In the genomic region with DNA sequence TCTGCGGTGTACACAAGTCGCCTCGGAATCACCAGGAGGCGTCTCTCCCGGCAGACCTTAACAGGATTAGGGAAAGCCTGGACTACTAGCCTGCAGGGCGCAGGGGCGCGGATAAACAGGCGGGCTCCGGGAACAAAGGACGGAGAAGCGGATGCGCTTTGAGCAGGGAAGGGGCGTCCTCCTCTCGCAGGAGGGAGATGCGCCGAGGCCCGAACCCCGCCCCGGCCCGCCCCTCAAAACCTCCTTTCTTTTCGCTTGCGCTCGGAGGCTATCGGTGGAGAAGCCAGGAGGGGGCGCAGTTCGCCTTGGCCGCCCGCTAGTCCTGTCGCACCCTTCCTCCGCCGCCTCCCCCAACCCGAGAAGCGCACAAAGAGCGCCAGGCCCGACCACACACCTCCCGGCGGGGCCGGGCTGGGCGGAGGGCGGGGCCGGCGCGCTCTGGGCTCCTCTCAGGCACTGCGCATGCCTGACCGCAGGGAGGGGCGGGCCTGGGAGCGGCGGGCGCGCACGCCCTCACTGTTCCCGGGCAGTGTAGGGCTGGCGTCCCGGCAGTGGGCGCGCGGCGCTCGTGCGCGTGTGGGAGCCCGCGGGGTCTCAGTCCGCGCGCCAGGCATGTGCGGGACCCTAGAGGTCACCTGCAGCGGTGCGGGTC, we compare ENCODE assay signal across 8 mouse cellular contexts. TPM values are rescaled to one million over a fixed set of nuclear protein-coding genes. Genes with fewer than 3 reads are reported as not detected.
DNase-seq lines count a peak whose midpoint lies in the region; ATAC-seq lines count a peak whose summit lies in the region.

No protein-coding gene starts in this region.

- H3K27me3 ChIP-seq in hindbrain, embryonic 13.5 days: no peaks in the 10 kb centered on the region

- peak; percentile 98 for DNase-seq in R1 (ENCODE audit: low read depth, low spot score)
- peak; percentile 99 for DNase-seq in cerebellum, postnatal 14 days
- peak; percentile 96 to 99 for DNase-seq in frontal cortex, postnatal 14 days (ENCODE audit: low spot score in 2 of 2)
- DNase-seq in layer of hippocampus, postnatal 25 days (ENCODE audit: extremely low spot score in 1 of 2, low spot score in 1 of 2): peak; percentile 97
- DNase-seq in lung, postnatal 25 days (ENCODE audit: low spot score): peak; percentile 98
- DNase-seq in retina, adult 2 months (ENCODE audit: low read depth, low spot score): peak; percentile 90
- peak; percentile 99 for DNase-seq in thymus, postnatal 25 days

- H3K36me3 ChIP-seq in hindbrain, embryonic 13.5 days: peaks cover 18% of the 10 kb centered on the region

- peak overlapping the region; percentile 100 for H3K27ac ChIP-seq in hindbrain, embryonic 13.5 days

- peak overlapping the region; percentile 100 for H3K9ac ChIP-seq in hindbrain, embryonic 13.5 days

- peak overlapping the region; percentile 81 for H3K4me2 ChIP-seq in hindbrain, embryonic 13.5 days

- no peaks in the 10 kb centered on the region for H3K9me3 ChIP-seq in hindbrain, embryonic 13.5 days

- H3K4me1 ChIP-seq in hindbrain, embryonic 13.5 days (replicated peaks): peaks cover 17% of the 10 kb centered on the region

- WGBS in hindbrain, embryonic 13.5 days: under 1% methylated on average over 67 of the region's 70 CpGs

- peak; percentile 93 for ATAC-seq in hindbrain, embryonic 13.5 days (ENCODE audit: low FRiP score)

- peak overlapping the region; percentile 97 for H3K4me3 ChIP-seq in hindbrain, embryonic 13.5 days

RNA-seq across cellular contexts. Expression of a gene that starts 1.2 kb away (rescaled TPM):
- 35.1 and 37.5 TPM in 2 replicates for polyA plus RNA-seq in hindbrain, embryonic 13.5 days (2015; fragmentation: Nextera tagmentation; extraction: Ambion mirVana)
- 10 to 100 TPM; 25.8 to 29.3 TPM for total RNA-seq in layer of hippocampus, postnatal 25 days (2021)

Comparison
In these comparisons a context has a peak if more than half of its experiments do, and no peak if none do; other contexts are left out.
1. Peak in every context shown above with its lines: DNase-seq, ATAC-seq, H3K4me3 ChIP-seq and H3K27ac ChIP-seq.